Mouse (Mus musculus) cerebellum, postnatal 36 days (tissue): ENCODE measurements around the gene Idnk.

Experiments used
- DNase-seq, 2 experiments: peaks; one replicate each; pipeline ENCODE4 v3.0.0; 2021 to 2022; ENCODE audit warnings: mixed read lengths in 2 of 2

Idnk gene

GRCm38 (mm10) chr13:58147760-58148159, 9.7 kb upstream of the Idnk start:
- DNase-seq: no peak

- peak; percentile 53 to 58 for DNase-seq
These were observed 9.1 kb upstream of the Idnk start for GRCm38 (mm10) chr13:58148256-58148831.

- peak in 1 of 2 experiments; percentile 18 for DNase-seq
These were observed 8.4 kb upstream of the Idnk start for GRCm38 (mm10) chr13:58149033-58149558.

- DNase-seq: no peak
These were observed 7.8 kb upstream of the Idnk start for GRCm38 (mm10) chr13:58149629-58150028.

GRCm38 (mm10) chr13:58150442-58150841, 7.0 kb upstream of the Idnk start:
- no peak for DNase-seq

- DNase-seq: no peak
These were observed 1.4 kb upstream of the Idnk start for GRCm38 (mm10) chr13:58156031-58156430.

GRCm38 (mm10) chr13:58157036-58157435, 413 bp upstream of the Idnk start:
- DNase-seq: peak in 1 of 2 experiments; percentile 32

GRCm38 (mm10) chr13:58158099-58158912, 857 bp downstream of the Idnk start:
- peak; percentile 88 to 92 for DNase-seq

- DNase-seq: no peak
These were observed 3.3 kb downstream of the Idnk start for GRCm38 (mm10) chr13:58160761-58161160.

- no peak for DNase-seq
These were observed 5.9 kb downstream of the Idnk start for GRCm38 (mm10) chr13:58163343-58163742.

GRCm38 (mm10) chr13:58168119-58168518, 10.7 kb downstream of the Idnk start:
- DNase-seq: no peak

- no peak for DNase-seq
These were observed 18.7 kb downstream of the Idnk start for GRCm38 (mm10) chr13:58176105-58176504.

GRCm38 (mm10) chr13:58177511-58178208, 20.2 kb downstream of the Idnk start:
- peak; percentile 92 to 99 for DNase-seq

GRCm38 (mm10) chr13:58181607-58182551, 24.4 kb downstream of the Idnk start:
- no peak for DNase-seq

GRCm38 (mm10) chr13:58184111-58184510, 26.7 kb downstream of the Idnk start:
- no peak for DNase-seq

- DNase-seq: no peak
These were observed 28.8 kb downstream of the Idnk start for GRCm38 (mm10) chr13:58186281-58186680.

GRCm38 (mm10) chr13:58187751-58188150, 30.3 kb downstream of the Idnk start:
- DNase-seq: no peak

GRCm38 (mm10) chr13:58188412-58188811, 31.0 kb downstream of the Idnk start:
- DNase-seq: peak; percentile 95

- DNase-seq: no peak
These were observed 32.0 kb downstream of the Idnk start for GRCm38 (mm10) chr13:58189473-58189872.

GRCm38 (mm10) chr13:58191516-58191915, 34.1 kb downstream of the Idnk start:
- no peak for DNase-seq

GRCm38 (mm10) chr13:58192146-58192545, 34.7 kb downstream of the Idnk start:
- DNase-seq: no peak

- no peak for DNase-seq
These were observed 35.8 kb downstream of the Idnk start for GRCm38 (mm10) chr13:58193221-58193620.
